Mouse (Mus musculus) myocyte (in vitro differentiated cells): ENCODE results near the gene Zfp442. TPM values are rescaled to one million over a fixed set of nuclear protein-coding genes. Genes with fewer than 3 reads are reported as not detected.
"Not testable (repeated sequence)": the region's sequence is repeated elsewhere in the genome, so short reads cannot be mapped to it uniquely, and the experiment has no call there.

Source experiments
- H3K27me3 ChIP-seq: one replicate; pipeline ENCODE4 v1.6.1; 2011; ENCODE audit not compliant: control insufficient read depth, insufficient read depth, insufficient read length
- H3K36me3 ChIP-seq: one replicate; pipeline ENCODE4 v1.6.1; 2011; ENCODE audit not compliant: control insufficient read depth, insufficient read depth
- H3K4me2 ChIP-seq: one replicate; pipeline ENCODE4 v1.6.1; 2011; ENCODE audit warnings: low read depth, control low read depth
- H3K4me3 ChIP-seq: one replicate; pipeline ENCODE4 v1.5.1; 2011; ENCODE audit warnings: mild to moderate bottlenecking, control low read depth, moderate library complexity
- H3K79me2 ChIP-seq: one replicate; pipeline ENCODE4 v1.6.1; 2011; ENCODE audit not compliant: control insufficient read depth, insufficient read depth
- H3ac ChIP-seq: one replicate; pipeline ENCODE4 v1.6.1; 2011; ENCODE audit not compliant: control insufficient read depth, insufficient read length
- MAX ChIP-seq: IDR thresholded peaks from one replicate; pipeline ENCODE4 v1.6.1; 2011; ENCODE audit warnings: low read depth, mild to moderate bottlenecking, control low read depth
- MYOG ChIP-seq, 3 experiments: IDR thresholded peaks; one replicate each; pipeline ENCODE4 v1.6.1; 2011; ENCODE audit warnings: control low read depth in 2 of 3, low read depth in 2 of 3, mild to moderate bottlenecking in 2 of 3; ENCODE audit not compliant: insufficient read length in 2 of 3, control insufficient read depth in 1 of 3, insufficient read depth in 1 of 3
- POLR2A ChIP-seq: IDR thresholded peaks from one replicate; pipeline ENCODE4 v1.6.1; 2011; ENCODE audit warnings: low read depth, mild to moderate bottlenecking, control low read depth, moderate library complexity; ENCODE audit not compliant: insufficient read length
- POLR2AphosphoS2 ChIP-seq: IDR thresholded peaks from one replicate; pipeline ENCODE4 v1.6.1; 2011; ENCODE audit warnings: low read depth, control low read depth; ENCODE audit not compliant: insufficient read length
- SRF ChIP-seq: IDR thresholded peaks from one replicate; pipeline ENCODE4 v1.6.1; 2011; ENCODE audit warnings: low read depth; ENCODE audit not compliant: control insufficient read depth, insufficient read length
- TCF3 ChIP-seq: IDR thresholded peaks from one replicate; pipeline ENCODE4 v1.6.1; 2011; ENCODE audit warnings: low read depth, control low read depth; ENCODE audit not compliant: insufficient read length
- USF1 ChIP-seq: IDR thresholded peaks from one replicate; pipeline ENCODE4 v1.6.1; 2011; ENCODE audit warnings: low read depth, mild to moderate bottlenecking, control low read depth, moderate library complexity
- polyA plus RNA-seq: library from polyadenylated mRNA; unstranded; fragments of >200 nt; fragmentation: generic; extraction: Trizol; gene quantifications from one replicate; pipeline ENCODE4 v1.2.1, GENCODE M21; 2012; ENCODE audit warnings: missing spikeins

Zfp442 gene
- polyA plus RNA-seq: 0.35 TPM

- peak within 1 kb of the TSS; percentile 81 for H3K4me2 ChIP-seq
- H3ac ChIP-seq, H3K36me3 ChIP-seq, H3K79me2 ChIP-seq, H3K27me3 ChIP-seq: not testable (repeated sequence)
- peak within 1 kb of the TSS; percentile 34 for H3K4me3 ChIP-seq
Measured at GRCm38 (mm10) chr2:150451180-150451919, at the start of gene Zfp442. Gene Zfp442, minus strand, starts transcription at chr2:150451486.

GRCm38 (mm10) chr2:150500124-150500973, 49.1 kb upstream of the Zfp442 start:
- not testable (repeated sequence) for H3K79me2 ChIP-seq, H3K4me3 ChIP-seq, H3ac ChIP-seq, H3K4me2 ChIP-seq, H3K27me3 ChIP-seq, H3K36me3 ChIP-seq

DNA sequence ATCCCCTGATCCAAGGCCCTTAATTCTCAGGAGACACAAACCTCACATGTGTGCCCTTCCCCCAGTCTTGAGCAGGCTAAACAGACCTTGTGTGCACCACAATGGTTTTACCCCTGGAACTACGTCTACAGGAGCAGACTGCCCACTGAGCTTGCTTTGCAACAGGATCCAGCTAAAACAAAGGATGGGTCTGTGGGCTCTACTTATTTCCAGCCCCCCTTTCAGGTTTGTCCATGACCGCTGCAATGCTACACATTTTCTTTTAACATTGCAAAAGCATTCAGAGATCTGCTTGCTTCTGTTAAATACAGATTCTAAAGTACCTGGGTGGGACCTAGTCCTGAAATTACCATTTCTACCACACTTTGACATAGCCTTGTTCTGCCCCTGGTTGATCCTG, 41.7 kb upstream of the Zfp442 start:
- Histone ChIP-seq H3K79me2 (no peaks in the 10 kb centered on the region), H3ac (no peak overlapping the region), H3K4me2 (no peak overlapping the region), H3K36me3 (no peaks in the 10 kb centered on the region), H3K4me3 (no peak overlapping the region), H3K27me3 (no peaks in the 10 kb centered on the region)
- TF ChIP-seq MAX (no peak), USF1 (no peak), POLR2AphosphoS2 (no peak), SRF (no peak), TCF3 (no peak)

- peak within 1 kb of the TSS; percentile 56 for H3K4me2 ChIP-seq
Measured at GRCm38 (mm10) chr2:150484939-150485778, 33.9 kb upstream of the Zfp442 start, which contains the start of gene Zfp345. Gene Zfp345, minus strand, starts transcription at chr2:150485091.

GRCm38 (mm10) chr2:150439084-150439483, 12.2 kb downstream of the Zfp442 start:
- not testable (repeated sequence) for H3K4me3 ChIP-seq, H3ac ChIP-seq

More at GRCm38 (mm10) chr2:150484939-150485778, 33.9 kb upstream of the Zfp442 start, which contains the start of gene Zfp345:
- not testable (repeated sequence) for H3K4me3 ChIP-seq, H3K27me3 ChIP-seq, H3K36me3 ChIP-seq, H3K79me2 ChIP-seq, H3ac ChIP-seq

DNA sequence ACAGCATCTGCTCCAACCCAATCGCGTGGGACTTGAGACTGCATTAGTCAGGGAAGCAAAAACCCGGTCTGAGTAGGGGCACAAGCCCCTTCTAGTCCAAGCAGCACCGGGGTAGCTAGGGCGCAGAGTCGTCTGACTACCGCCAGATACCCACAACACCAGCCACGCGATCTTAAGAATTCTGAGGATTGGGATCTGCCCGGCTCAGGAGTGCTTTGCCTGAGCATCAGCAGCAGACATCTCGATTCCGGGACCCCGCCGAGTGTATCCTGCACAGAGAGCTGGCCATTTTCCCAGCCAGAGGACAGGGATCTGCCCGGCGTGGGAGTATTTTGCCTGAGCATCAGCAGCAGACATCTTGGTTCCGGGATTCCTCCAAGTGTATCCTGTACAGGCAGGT, 39.1 kb downstream of the Zfp442 start:
- not testable (repeated sequence) for H3ac ChIP-seq, H3K4me3 ChIP-seq, H3K36me3 ChIP-seq, H3K79me2 ChIP-seq, H3K4me2 ChIP-seq, H3K27me3 ChIP-seq

More at GRCm38 (mm10) chr2:150439084-150439483, 12.2 kb downstream of the Zfp442 start:
- H3K4me2 ChIP-seq, H3K27me3 ChIP-seq, H3K36me3 ChIP-seq, H3K79me2 ChIP-seq: not testable (repeated sequence)

GRCm38 (mm10) chr2:150390198-150390597, 61.1 kb downstream of the Zfp442 start:
- Histone ChIP-seq H3K79me2 (no peaks in the 10 kb centered on the region), H3ac (no peak overlapping the region), H3K4me3 (no peak overlapping the region), H3K36me3 (no peaks in the 10 kb centered on the region), H3K27me3 (no peaks in the 10 kb centered on the region), H3K4me2 (no peak overlapping the region)
- no peak for TF ChIP-seq SRF
- no peak for TF ChIP-seq MYOG (IDR thresholded peaks at IDR 0.05; ENCODE audit: control insufficient read depth in 1 of 3, insufficient read depth in 1 of 3, insufficient read length in 2 of 3, low read depth in 2 of 3)
- TF ChIP-seq POLR2A: no peak
- no peak for TF ChIP-seq TCF3

DNA sequence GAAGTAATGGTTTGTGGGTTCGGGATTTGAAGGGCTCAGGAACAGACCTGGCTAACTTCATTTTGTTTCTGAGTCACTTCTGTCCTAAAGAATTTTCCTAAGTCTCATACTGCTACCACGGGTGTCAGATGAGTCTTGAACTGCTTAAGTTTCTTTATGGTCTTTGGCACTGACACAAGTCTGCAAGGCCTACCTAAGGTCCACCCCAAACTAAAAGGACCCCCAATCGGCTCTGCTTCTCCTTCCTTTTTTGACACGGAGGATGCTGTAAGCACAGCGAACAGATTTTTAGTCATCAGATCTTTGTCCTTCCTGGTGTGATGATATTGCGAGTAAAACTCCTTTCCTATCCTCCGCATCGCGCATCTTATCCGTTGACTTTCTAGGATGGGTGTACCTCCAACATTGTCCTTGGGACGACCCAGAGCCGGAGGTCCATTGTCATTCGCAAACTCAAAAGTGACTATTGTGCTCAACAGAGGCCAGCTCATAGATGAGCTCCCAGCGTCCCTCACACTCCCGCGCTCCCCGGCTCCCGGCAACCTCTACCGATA, 65.7 kb downstream of the Zfp442 start:
- not testable (repeated sequence) for H3K36me3 ChIP-seq, H3ac ChIP-seq, H3K4me3 ChIP-seq, H3K27me3 ChIP-seq, H3K79me2 ChIP-seq, H3K4me2 ChIP-seq
